Mouse (Mus musculus): ENCODE measurements at regions not wholly inside any gene's neighbourhood (a gene's known extent, or its start where the extent isn't known, plus 50 kb on each side); places are given as distances from the start of the nearest gene placed in this dataset.

DNA sequence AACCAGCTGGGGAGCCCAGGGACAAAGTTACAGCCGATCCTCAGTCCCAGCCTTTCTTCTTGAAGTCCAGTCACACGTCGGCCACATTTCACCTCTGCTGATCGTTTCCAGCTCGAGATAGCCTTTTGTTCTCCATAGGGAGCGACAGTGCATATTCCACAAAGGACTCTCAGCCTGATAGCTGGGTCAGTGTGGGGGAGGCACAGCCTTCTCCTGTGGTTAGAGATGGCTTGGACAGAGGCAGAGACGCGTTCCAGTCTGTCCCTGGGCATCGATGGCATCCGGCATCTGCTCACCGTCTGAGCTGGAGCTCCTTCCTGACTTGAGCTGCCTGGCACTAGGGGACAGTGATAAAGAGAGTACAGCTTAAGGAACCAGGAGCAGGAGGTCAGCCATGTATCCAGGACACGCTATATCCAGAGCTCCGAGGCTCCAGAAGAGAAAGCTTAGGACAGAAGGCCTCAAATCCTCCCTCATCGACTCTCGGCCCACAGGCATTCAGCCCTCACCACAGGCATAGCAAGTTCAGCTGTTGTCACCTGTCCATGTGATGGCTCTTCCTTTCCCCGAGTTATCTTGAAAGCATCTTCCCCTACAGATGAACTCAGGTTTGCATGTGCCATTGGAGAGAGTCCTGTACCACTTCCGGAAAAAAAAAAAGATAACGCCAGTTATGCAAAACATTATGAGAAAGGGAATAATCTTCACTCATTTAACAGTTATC is 160.0 kb downstream of the Qrsl1 start:
- TF ChIP-seq CTCF (IDR thresholded peaks at IDR 0.05; ENCODE audit: low read depth) = no peak
- no peak for TF ChIP-seq EP300 (IDR thresholded peaks at IDR 0.05; ENCODE audit: low read depth)
